In genomic region chr2:90846955-90847680, GRCm38 (mm10) we compare ENCODE assay signal across 8 mouse cellular contexts. TPM values are rescaled to one million over a fixed set of nuclear protein-coding genes. Genes with fewer than 3 reads are reported as not detected.
DNase-seq lines count a peak whose midpoint lies in the region; ATAC-seq lines count a peak whose summit lies in the region.

Mtch2 (plus strand) TSS chr2:90847155.

- H3K4me2 ChIP-seq in hindbrain, embryonic 15.5 days, result peak within 1 kb of the TSS; percentile 70

- peak within 1 kb of the TSS; percentile 72 for H3K4me3 ChIP-seq in hindbrain, embryonic 15.5 days

- WGBS in hindbrain, embryonic 15.5 days, result under 1% methylated on average over 63 of the region's 67 CpGs

- H3K9ac ChIP-seq in hindbrain, embryonic 15.5 days, result peak within 1 kb of the TSS; percentile 87

- peaks cover 31% of the 10 kb centered on the region for H3K4me1 ChIP-seq in hindbrain, embryonic 15.5 days (replicated peaks)

- H3K27ac ChIP-seq in hindbrain, embryonic 15.5 days (replicated peaks), result peak within 1 kb of the TSS; percentile 90

- H3K9me3 ChIP-seq in hindbrain, embryonic 15.5 days, result no peaks in the 10 kb centered on the region

- H3K27me3 ChIP-seq in hindbrain, embryonic 15.5 days, result no peaks in the 10 kb centered on the region

- DNase-seq in T-cell, adult 2 months (ENCODE audit: low spot score), result peak; percentile 95
- peak; percentile 98 to 99 for DNase-seq in cerebellum, postnatal 36 days
- DNase-seq in frontal cortex, postnatal 36 days (ENCODE audit: low spot score in 2 of 2), result peak; percentile 97 to 98
- DNase-seq in left cerebral cortex, adult 11 months (ENCODE audit: low spot score), result peak; percentile 96
- peak; percentile 99 for DNase-seq in lung, postnatal 4 days
- DNase-seq in retina, postnatal 7 days (ENCODE audit: low read depth, low spot score), result peak; percentile 96
- peak; percentile 95 for DNase-seq in urinary bladder, adult 2 months (ENCODE audit: low spot score)

- ATAC-seq in hindbrain, embryonic 15.5 days (ENCODE audit: low FRiP score, low read depth), result peak; percentile 96

- H3K36me3 ChIP-seq in hindbrain, embryonic 15.5 days, result peaks cover 15% of the 10 kb centered on the region

RNA-seq across cellular contexts. Expression of gene Mtch2, which starts in this region (rescaled TPM):
- 231 and 236 TPM in 2 replicates for polyA plus RNA-seq in hindbrain, embryonic 15.5 days (2015; fragmentation: Nextera tagmentation; extraction: Ambion mirVana)
- 135 and 146 TPM in 2 replicates for polyA plus RNA-seq in urinary bladder, adult 2 months (2012; rRNA removed)

Comparison
In these comparisons a context has a peak if more than half of its experiments do, and no peak if none do; other contexts are left out.
1. Peak in every context shown above with its lines: DNase-seq, ATAC-seq, H3K4me3 ChIP-seq and H3K27ac ChIP-seq.